Comparison of ENCODE assay signal across 16 mouse cellular contexts in genomic region chr9:21331365-21332140, GRCm38 (mm10). TPM values are rescaled to one million over a fixed set of nuclear protein-coding genes. Genes with fewer than 3 reads are reported as not detected.
DNase-seq lines count a peak whose midpoint lies in the region; ATAC-seq and TF ChIP-seq lines count a peak whose summit lies in the region.
"Had no signal": no experiment of that assay in that cellular context is flagged by ENCODE, and none has a peak within 500 bp of the region (broad histone marks: within the 10 kb centered on the region; RNA-seq: fewer than 3 reads in every experiment).

No protein-coding gene starts in this region.

- no peak for TF ChIP-seq CTCF in left cerebral cortex, adult 2 months (IDR thresholded peaks at IDR 0.05)

- 78% methylated on average over 12 of the region's 12 CpGs for WGBS in heart, embryonic 11.5 days (ENCODE audit: insufficient replicate concordance)
- WGBS in liver, embryonic 12.5 days (ENCODE audit: insufficient replicate concordance): 51% methylated on average over 12 of the region's 12 CpGs
- 87% methylated on average over 12 of the region's 12 CpGs for WGBS in embryonic facial prominence, embryonic 14.5 days

- H3K4me3 ChIP-seq in heart, embryonic 11.5 days (ENCODE audit: low read depth, low read length): no peak overlapping the region
- H3K4me3 ChIP-seq in liver, embryonic 12.5 days: no peak overlapping the region
- H3K4me3 ChIP-seq in embryonic facial prominence, embryonic 14.5 days (ENCODE audit: low read depth, low read length): no peak overlapping the region
- no peak overlapping the region for H3K4me3 ChIP-seq in left cerebral cortex, adult 2 months

- DNase-seq in heart, postnatal 14 days: no peak
- no peak for DNase-seq in liver
- peak; percentile 26 for DNase-seq in 3T3-L1 (ENCODE audit: low read depth, low spot score)
- no peak for DNase-seq in embryonic facial prominence, embryonic 14.5 days (ENCODE audit: low spot score)
- DNase-seq in ovary, postnatal 36 days (ENCODE audit: low spot score): no peak
- DNase-seq in left cerebral cortex, adult 2 months (ENCODE audit: extremely low spot score in 1 of 2, low spot score in 2 of 2): no peak
- DNase-seq: adrenal gland, adult 2 months; cerebellum, postnatal 10 days; gastrocnemius, postnatal 36 days; left cerebral cortex, postnatal 4 days; right cerebral cortex, postnatal 14 days had no signal

- H3K27ac ChIP-seq in heart, embryonic 11.5 days (ENCODE audit: low read depth, low read length): 0 out of 2 replicates have a peak overlapping the region, but pooled peaks have one; percentile 30
- H3K27ac ChIP-seq in liver, embryonic 12.5 days: 0 out of 2 replicates have a peak overlapping the region, but pooled peaks have one; percentile 2
- H3K27ac ChIP-seq in embryonic facial prominence, embryonic 14.5 days (replicated peaks; ENCODE audit: low read depth, low read length): peak overlapping the region; percentile 40; the same call in 1 of the 2 replicates
- no peak overlapping the region for H3K27ac ChIP-seq in left cerebral cortex, adult 2 months
- H3K27ac ChIP-seq: hindbrain, postnatal 0 days; kidney, postnatal 0 days had no signal

- H3K36me3 ChIP-seq in heart, embryonic 11.5 days (ENCODE audit: control insufficient read depth, insufficient read depth, low read length): no peaks in the 10 kb centered on the region
- H3K36me3 ChIP-seq in liver, embryonic 12.5 days: 0 out of 2 replicates have a peak, but pooled peaks cover 4% of the 10 kb centered on the region
- no peaks in the 10 kb centered on the region for H3K36me3 ChIP-seq in embryonic facial prominence, embryonic 14.5 days (ENCODE audit: control insufficient read depth, insufficient read depth, low read length)

- no peak overlapping the region for H3K4me2 ChIP-seq in heart, embryonic 11.5 days
- H3K4me2 ChIP-seq in liver, embryonic 12.5 days: no peak overlapping the region
- H3K4me2 ChIP-seq in embryonic facial prominence, embryonic 14.5 days (ENCODE audit: low read depth, low read length): no peak overlapping the region

- no peak for ATAC-seq in heart, embryonic 11.5 days (replicated peaks; ENCODE audit: insufficient number of reproducible peaks, low FRiP score, low TSS enrichment)
- ATAC-seq in liver, embryonic 12.5 days: no peak
- no peak for ATAC-seq in embryonic facial prominence, embryonic 14.5 days (ENCODE audit: low read depth)
- ATAC-seq: forebrain, embryonic 16.5 days; hindbrain, postnatal 0 days had no signal

- H3K4me1 ChIP-seq in heart, embryonic 11.5 days (ENCODE audit: control insufficient read depth, insufficient read depth, low read length): peaks cover 37% of the 10 kb centered on the region
- H3K4me1 ChIP-seq in liver, embryonic 12.5 days: peaks cover 56% of the 10 kb centered on the region
- H3K4me1 ChIP-seq in embryonic facial prominence, embryonic 14.5 days (ENCODE audit: control insufficient read depth, insufficient read depth, low read length): peaks cover 11% of the 10 kb centered on the region

- no peaks in the 10 kb centered on the region for H3K9me3 ChIP-seq in heart, embryonic 11.5 days (replicated peaks; ENCODE audit: control insufficient read depth, low read length)
- no peaks in the 10 kb centered on the region for H3K9me3 ChIP-seq in liver, embryonic 12.5 days (replicated peaks)
- no peaks in the 10 kb centered on the region for H3K9me3 ChIP-seq in embryonic facial prominence, embryonic 14.5 days (ENCODE audit: control insufficient read depth, low read length)

- no peak overlapping the region for H3K9ac ChIP-seq in heart, embryonic 11.5 days (ENCODE audit: low read depth, low read length)
- no peak overlapping the region for H3K9ac ChIP-seq in liver, embryonic 12.5 days
- H3K9ac ChIP-seq in embryonic facial prominence, embryonic 14.5 days (ENCODE audit: low read depth, low read length): no peak overlapping the region; the same call in 1 of the 2 replicates

- intact Hi-C loops in heart, postnatal 14 days (cut with DNase I): no loop called here
- intact Hi-C loops in left cerebral cortex, adult 2 months (cut with DNase I): no loop called here

- no peaks in the 10 kb centered on the region for H3K27me3 ChIP-seq in heart, embryonic 11.5 days (ENCODE audit: control insufficient read depth, insufficient read depth, low read length)
- H3K27me3 ChIP-seq in liver, embryonic 12.5 days (replicated peaks): no peaks in the 10 kb centered on the region
- no peaks in the 10 kb centered on the region for H3K27me3 ChIP-seq in embryonic facial prominence, embryonic 14.5 days (replicated peaks; ENCODE audit: control insufficient read depth, insufficient read depth, low read length)

RNA-seq across cellular contexts. Expression of gene Slc44a2, which starts 11.1 kb away (rescaled TPM):
- polyA plus RNA-seq in heart, embryonic 11.5 days (2014; fragmentation: Nextera tagmentation; extraction: Ambion mirVana): 62.3 and 70.0 TPM in 2 replicates
- total RNA-seq in heart, postnatal 14 days (2021): 100 to 1,000 TPM; 105 to 116 TPM
- 29.2 and 32.5 TPM in 2 replicates for polyA plus RNA-seq in liver, embryonic 12.5 days (2016; fragmentation: Nextera tagmentation; extraction: Ambion mirVana)
- polyA plus RNA-seq in embryonic facial prominence, embryonic 14.5 days (2014; fragmentation: Nextera tagmentation; extraction: Ambion mirVana): 111 and 132 TPM in 2 replicates
- 10 to 100 TPM; 47.5 to 53.6 TPM for total RNA-seq in left cerebral cortex, adult 2 months (2021)

RNA-seq across cellular contexts. Expression of gene Ap1m2, which starts 19.4 kb away (rescaled TPM):
- polyA plus RNA-seq in heart, embryonic 11.5 days (2014; fragmentation: Nextera tagmentation; extraction: Ambion mirVana): 0.55 and 1.1 TPM in 2 replicates
- under 1 TPM in 1 of 2 experiments, not detected in 1; 0.12 TPM for total RNA-seq in heart, postnatal 14 days (2021)
- polyA plus RNA-seq in liver, embryonic 12.5 days (2016; fragmentation: Nextera tagmentation; extraction: Ambion mirVana): 0.10 and 0.25 TPM in 2 replicates
- 20.8 and 22.7 TPM in 2 replicates for polyA plus RNA-seq in embryonic facial prominence, embryonic 14.5 days (2014; fragmentation: Nextera tagmentation; extraction: Ambion mirVana)
- 1 to 10 TPM; 1.2 to 2.4 TPM for total RNA-seq in left cerebral cortex, adult 2 months (2021)
- total RNA-seq: adrenal gland, adult 2 months; gastrocnemius, postnatal 36 days had no signal
- polyA plus RNA-seq: adrenal gland, adult 2 months had no signal

RNA-seq across cellular contexts. Expression of gene Ilf3, which starts 36.1 kb away (rescaled TPM):
- 120 and 138 TPM in 2 replicates for polyA plus RNA-seq in heart, embryonic 11.5 days (2014; fragmentation: Nextera tagmentation; extraction: Ambion mirVana)
- total RNA-seq in heart, postnatal 14 days (2021): 10 to 100 TPM; 30.6 to 31.3 TPM
- polyA plus RNA-seq in liver, embryonic 12.5 days (2016; fragmentation: Nextera tagmentation; extraction: Ambion mirVana): 84.1 and 85.3 TPM in 2 replicates
- 139 and 177 TPM in 2 replicates for polyA plus RNA-seq in embryonic facial prominence, embryonic 14.5 days (2014; fragmentation: Nextera tagmentation; extraction: Ambion mirVana)
- 10 to 100 TPM; 83.8 TPM for total RNA-seq in left cerebral cortex, adult 2 months (2021)

RNA-seq across cellular contexts. Expression of gene Cdkn2d, which starts 40.3 kb away (rescaled TPM):
- polyA plus RNA-seq in heart, embryonic 11.5 days (2014; fragmentation: Nextera tagmentation; extraction: Ambion mirVana): 88.4 and 99.8 TPM in 2 replicates
- 10 to 100 TPM; 17.9 to 21.1 TPM for total RNA-seq in heart, postnatal 14 days (2021)
- polyA plus RNA-seq in liver, embryonic 12.5 days (2016; fragmentation: Nextera tagmentation; extraction: Ambion mirVana): 87.4 and 88.6 TPM in 2 replicates
- polyA plus RNA-seq in embryonic facial prominence, embryonic 14.5 days (2014; fragmentation: Nextera tagmentation; extraction: Ambion mirVana): 57.2 and 57.7 TPM in 2 replicates
- 10 to 100 TPM; 47.9 to 54.6 TPM for total RNA-seq in left cerebral cortex, adult 2 months (2021)

RNA-seq across cellular contexts. Expression of gene Kri1, which starts 43.8 kb away (rescaled TPM):
- 9.9 and 12.3 TPM in 2 replicates for polyA plus RNA-seq in heart, embryonic 11.5 days (2014; fragmentation: Nextera tagmentation; extraction: Ambion mirVana)
- total RNA-seq in heart, postnatal 14 days (2021): 10 to 100 TPM; 17.0 to 22.6 TPM
- polyA plus RNA-seq in liver, embryonic 12.5 days (2016; fragmentation: Nextera tagmentation; extraction: Ambion mirVana): 14.5 and 15.5 TPM in 2 replicates
- 11.0 and 14.4 TPM in 2 replicates for polyA plus RNA-seq in embryonic facial prominence, embryonic 14.5 days (2014; fragmentation: Nextera tagmentation; extraction: Ambion mirVana)
- total RNA-seq in left cerebral cortex, adult 2 months (2021): 10 to 100 TPM; 43.3 to 46.1 TPM

Comparison
In these comparisons a context has a peak if more than half of its experiments do, and no peak if none do; other contexts are left out.
1. RNA of gene Ap1m2, which starts 19.4 kb away (polyA plus RNA-seq): 20.8 to 22.7 TPM in embryonic facial prominence, embryonic 14.5 days; 0.55 to 1.1 TPM in heart, embryonic 11.5 days and 0.10 to 0.25 TPM in liver, embryonic 12.5 days; every median in the first group is over 10 times any median in the second.